Mouse (Mus musculus) testis, postnatal 14 days (tissue): Measurements from ENCODE around the gene Nectin4.
A peak's percentile ranks its signal among the peaks of the same experiment; 100 is the strongest.

Source experiments
- DNase-seq: peaks from one replicate; pipeline ENCODE4 v3.0.0; 2021; ENCODE audit warnings: low spot score

Nectin4 gene

GRCm38 (mm10) chr1:171360253-171360652, 9.6 kb upstream of the Nectin4 start:
- no peak for DNase-seq

- DNase-seq, result peak; percentile 89
Observed at GRCm38 (mm10) chr1:171360656-171361055, 9.2 kb upstream of the Nectin4 start, which contains the start of gene Klhdc9. Klhdc9 (minus strand) TSS chr1:171360798.

- DNase-seq, result peak; percentile 63
Observed at GRCm38 (mm10) chr1:171361106-171362103, 8.5 kb upstream of the Nectin4 start.

- no peak for DNase-seq
Observed at GRCm38 (mm10) chr1:171365934-171366333, 4.0 kb upstream of the Nectin4 start.

GRCm38 (mm10) chr1:171372880-171373279, 3.0 kb downstream of the Nectin4 start:
- DNase-seq, result no peak

- no peak for DNase-seq
Observed at GRCm38 (mm10) chr1:171373946-171374345, 4.0 kb downstream of the Nectin4 start.

GRCm38 (mm10) chr1:171375646-171376097, 5.8 kb downstream of the Nectin4 start:
- no peak for DNase-seq

GRCm38 (mm10) chr1:171378298-171378697, 8.4 kb downstream of the Nectin4 start:
- DNase-seq, result no peak

GRCm38 (mm10) chr1:171379935-171380599, 10.2 kb downstream of the Nectin4 start:
- DNase-seq, result peak; percentile 51

- no peak for DNase-seq
Observed at GRCm38 (mm10) chr1:171382096-171382620, 12.3 kb downstream of the Nectin4 start.

GRCm38 (mm10) chr1:171384361-171384760, 14.5 kb downstream of the Nectin4 start:
- no peak for DNase-seq

GRCm38 (mm10) chr1:171385171-171385570, 15.3 kb downstream of the Nectin4 start:
- DNase-seq, result no peak

GRCm38 (mm10) chr1:171387099-171387498, 17.2 kb downstream of the Nectin4 start:
- DNase-seq, result no peak

GRCm38 (mm10) chr1:171388376-171389102, 18.6 kb downstream of the Nectin4 start, which contains the start of gene Arhgap30:
Arhgap30 (plus strand) TSS chr1:171388954.
- no peak for DNase-seq

- no peak for DNase-seq
Observed at GRCm38 (mm10) chr1:171390101-171390500, 20.2 kb downstream of the Nectin4 start.

GRCm38 (mm10) chr1:171401821-171402220, 31.9 kb downstream of the Nectin4 start:
- DNase-seq, result no peak

- no peak for DNase-seq
Observed at GRCm38 (mm10) chr1:171402991-171403390, 33.1 kb downstream of the Nectin4 start.

- DNase-seq, result no peak
Observed at GRCm38 (mm10) chr1:171407263-171407662, 37.4 kb downstream of the Nectin4 start.

- no peak for DNase-seq
Observed at GRCm38 (mm10) chr1:171410231-171410630, 40.3 kb downstream of the Nectin4 start.

- peak; percentile 95 for DNase-seq
Observed at GRCm38 (mm10) chr1:171410947-171411484, 41.1 kb downstream of the Nectin4 start, which contains the start of gene Usf1. Usf1 (plus strand) TSS chr1:171411313.

GRCm38 (mm10) chr1:171411492-171411941, 41.6 kb downstream of the Nectin4 start:
- no peak for DNase-seq
